ENCODE assay signal across 8 mouse cellular contexts in genomic region chr16:97272035-97272631, GRCm38 (mm10).
DNase-seq lines count a peak whose midpoint lies in the region; ATAC-seq and TF ChIP-seq lines count a peak whose summit lies in the region.

No protein-coding gene starts in this region.

- no peak for TF ChIP-seq EP300 in lung, postnatal 0 days (IDR thresholded peaks at IDR 0.05)

- no peak overlapping the region; the same call in 1 of the 2 replicates for H3K9ac ChIP-seq in hindbrain, embryonic 13.5 days
- no peak overlapping the region for H3K9ac ChIP-seq in lung, postnatal 0 days (replicated peaks; ENCODE audit: low read depth)

- peak; percentile 51 for DNase-seq in MEL-GATA-1-ER (ENCODE audit: extremely low read depth, low read depth)
- peak; percentile 51 for DNase-seq in cerebellum, adult 8-10 months
- DNase-seq in layer of hippocampus, postnatal 10 days (ENCODE audit: low spot score in 2 of 2), result peak; percentile 87 to 89
- peak; percentile 59 for DNase-seq in lung, postnatal 0 days (ENCODE audit: low spot score)
- peak; percentile 52 for DNase-seq in ovary, postnatal 14 days (ENCODE audit: low spot score)
- DNase-seq in thymus, postnatal 0 days (ENCODE audit: low spot score), result peak; percentile 72

- ATAC-seq in frontal cortex, adult (ENCODE audit: low TSS enrichment), result peak; percentile 98
- peak; percentile 95 for ATAC-seq in hindbrain, embryonic 13.5 days (ENCODE audit: low FRiP score)
- peak; percentile 79 for ATAC-seq in lung, postnatal 0 days

- no peaks in the 10 kb centered on the region; the same call in 1 of the 2 replicates for H3K27me3 ChIP-seq in hindbrain, embryonic 13.5 days
- no peaks in the 10 kb centered on the region for H3K27me3 ChIP-seq in lung, postnatal 0 days (replicated peaks; ENCODE audit: insufficient read depth, low read length)

- TF ChIP-seq CTCF in lung, postnatal 0 days (IDR thresholded peaks at IDR 0.05), result peak; percentile 89

- no peaks in the 10 kb centered on the region for H3K36me3 ChIP-seq in hindbrain, embryonic 13.5 days
- H3K36me3 ChIP-seq in lung, postnatal 0 days (ENCODE audit: insufficient read depth, low read length), result no peaks in the 10 kb centered on the region

- no peaks in the 10 kb centered on the region for H3K9me3 ChIP-seq in hindbrain, embryonic 13.5 days
- no peaks in the 10 kb centered on the region for H3K9me3 ChIP-seq in lung, postnatal 0 days (ENCODE audit: low read length)

- WGBS in hindbrain, embryonic 13.5 days, result 11% methylated on average over 12 of the region's 12 CpGs
- WGBS in lung, postnatal 0 days, result 6% methylated on average over 12 of the region's 12 CpGs

- peak overlapping the region; percentile 35; the same call in 1 of the 2 replicates for H3K27ac ChIP-seq in hindbrain, embryonic 13.5 days
- no peak overlapping the region for H3K27ac ChIP-seq in lung, postnatal 0 days (ENCODE audit: low read length)

- no peaks in the 10 kb centered on the region for H3K4me1 ChIP-seq in hindbrain, embryonic 13.5 days (replicated peaks)
- H3K4me1 ChIP-seq in lung, postnatal 0 days (ENCODE audit: insufficient read depth, low read depth, low read length), result no peaks in the 10 kb centered on the region

- peak overlapping the region; percentile 18; the same call in 1 of the 2 replicates for H3K4me3 ChIP-seq in hindbrain, embryonic 13.5 days
- no peak overlapping the region for H3K4me3 ChIP-seq in lung, postnatal 0 days (ENCODE audit: low read depth, low read length)

- peak overlapping the region; percentile 50 for H3K4me2 ChIP-seq in hindbrain, embryonic 13.5 days
- peak overlapping the region; percentile 29; the same call in 1 of the 2 replicates for H3K4me2 ChIP-seq in lung, postnatal 0 days (replicated peaks; ENCODE audit: low read depth, low read length)
